Mouse (Mus musculus): ENCODE measurements around the gene Rex1bd.

DNA sequence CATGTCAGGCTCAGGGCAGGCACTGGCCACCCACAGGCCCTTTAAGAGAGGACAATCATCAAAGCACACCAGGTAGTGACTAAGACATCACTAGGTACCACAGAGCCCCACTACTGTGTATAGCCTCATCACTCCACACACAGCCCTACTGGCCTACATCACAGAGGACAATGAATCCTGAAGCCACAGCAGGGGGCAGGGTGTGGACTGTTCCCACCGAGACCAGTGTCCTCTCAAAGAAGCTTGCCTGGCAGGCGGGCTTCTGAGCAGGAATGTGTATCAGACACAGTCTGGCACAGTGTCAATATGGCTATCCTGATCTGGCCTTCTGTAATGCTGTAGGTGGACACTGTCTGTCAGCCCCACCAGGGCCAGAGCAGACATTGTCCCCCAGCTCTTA, 36.6 kb downstream of the Rex1bd start:
- TF ChIP-seq TAL1 (IDR thresholded peaks at IDR 0.05; ENCODE audit: low read length) (no peak), GATA1 (IDR thresholded peaks at IDR 0.05; ENCODE audit: low read length) (no peak)

All from erythroblast, embryonic 14.5 days (primary cell).